Mouse (Mus musculus): ENCODE results near the gene Sdk1.

GRCm38 (mm10) chr5:141771516-141771915 is 530.2 kb downstream of the Sdk1 start:
- TF ChIP-seq MAX (IDR thresholded peaks at IDR 0.05; ENCODE audit: low read length), result no peak
- TF ChIP-seq TBP (conservative IDR thresholded peaks at IDR 0.05; ENCODE audit: low read depth, low read length), result no peak
- TF ChIP-seq SMC3 (IDR thresholded peaks at IDR 0.05; ENCODE audit: low read depth, low read length), result no peak
- TF ChIP-seq POLR2A (IDR thresholded peaks at IDR 0.05; ENCODE audit: low read depth, low read length), result no peak
- no peak for TF ChIP-seq TCF12 (IDR thresholded peaks at IDR 0.05; ENCODE audit: low read depth, low read length)
- no peak for TF ChIP-seq JUN (IDR thresholded peaks at IDR 0.05; ENCODE audit: insufficient read depth, low read depth, low read length)
- no peak for TF ChIP-seq GABPA (IDR thresholded peaks at IDR 0.05; ENCODE audit: insufficient replicate concordance, low read depth, low read length)
- TF ChIP-seq KAT2A (IDR thresholded peaks at IDR 0.05; ENCODE audit: insufficient replicate concordance, low read length), result no peak
- TF ChIP-seq CTCF (conservative IDR thresholded peaks at IDR 0.05 in 1 of 2, IDR thresholded peaks at IDR 0.05 in 1 of 2; ENCODE audit: low read depth in 2 of 2, low read length in 2 of 2), result no peak
- TF ChIP-seq SIN3A (IDR thresholded peaks at IDR 0.05; ENCODE audit: low read length), result no peak

Data from CH12.LX (cell line).